Mouse (Mus musculus) embryonic facial prominence, embryonic 12.5 days (tissue): ENCODE measurements at regions not wholly inside any gene's neighbourhood (a gene's known extent, or its start where the extent isn't known, plus 50 kb on each side); places are given as distances from the start of the nearest gene placed in this dataset.

Source experiments
- ATAC-seq: fragments of 200-750 bp; cut with Nextera tagmentation; 2 replicates; pipeline ENCODE4 v1.8.0; 2017; ENCODE audit not compliant: insufficient number of reproducible peaks, insufficient read depth, low FRiP score, low TSS enrichment
- H3K27ac ChIP-seq: fragments of 300-500 bp; sonication (generic); 2 replicates; pipeline ENCODE4 v1.5.1; 2016; ENCODE audit warnings: mild to moderate bottlenecking
- H3K27me3 ChIP-seq: fragments of 300-500 bp; sonication (generic); 2 replicates; pipeline ENCODE4 v1.6.1; 2016; ENCODE audit warnings: mild to moderate bottlenecking, moderate library complexity
- H3K36me3 ChIP-seq: fragments of 300-500 bp; sonication (generic); 2 replicates; pipeline ENCODE4 v1.6.1; 2016; ENCODE audit warnings: mild to moderate bottlenecking
- H3K4me1 ChIP-seq: fragments of 300-500 bp; sonication (generic); 2 replicates; pipeline ENCODE4 v1.6.1; 2016
- H3K4me2 ChIP-seq: fragments of 300-500 bp; sonication (generic); replicated peaks from 2 replicates; pipeline ENCODE4 v1.6.1; 2016; ENCODE audit warnings: mild to moderate bottlenecking, moderate library complexity
- H3K4me3 ChIP-seq: fragments of 300-500 bp; sonication (generic); 2 replicates; pipeline ENCODE4 v1.5.1; 2016; ENCODE audit warnings: mild to moderate bottlenecking
- H3K9ac ChIP-seq: fragments of 300-500 bp; sonication (generic); 2 replicates; pipeline ENCODE4 v1.6.1; 2016; ENCODE audit warnings: mild to moderate bottlenecking, moderate library complexity
- H3K9me3 ChIP-seq: fragments of 300-500 bp; sonication (generic); 2 replicates; pipeline ENCODE4 v1.6.1; 2016; ENCODE audit warnings: mild to moderate bottlenecking, moderate library complexity
- WGBS: fragments of 180-500 bp; shearing (Covaris S2); methylation state at CpG from one replicate; pipeline ENCODE4 v1.1.7; 2016; 5-methylcytosine and 5-hydroxymethylcytosine counted together

DNA sequence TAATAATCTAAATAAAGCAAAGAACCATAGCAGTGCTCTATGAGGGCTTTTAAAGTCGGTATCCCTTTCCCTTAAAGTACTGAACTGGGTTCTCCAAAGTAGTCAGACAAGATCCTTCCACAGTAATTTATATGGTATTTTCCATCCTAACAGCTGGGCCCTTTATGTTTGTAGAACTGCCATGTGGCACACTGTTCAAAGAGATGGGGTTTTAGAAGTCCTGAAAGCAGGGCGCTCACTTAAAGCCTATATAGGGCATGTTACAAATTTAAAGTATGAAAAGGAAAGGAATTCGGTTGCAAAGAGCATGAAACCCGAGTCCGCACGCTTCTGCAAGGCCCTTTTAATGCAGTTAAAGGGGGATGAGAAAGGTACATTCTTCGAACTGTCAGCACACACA, 609.7 kb downstream of the Efna5 start:
- Histone ChIP-seq H3K36me3 (no peaks in the 10 kb centered on the region), H3K4me2 (no peak overlapping the region), H3K9ac (no peak overlapping the region), H3K4me3 (no peak overlapping the region), H3K27me3 (no peaks in the 10 kb centered on the region), H3K9me3 (no peaks in the 10 kb centered on the region), H3K4me1 (no peaks in the 10 kb centered on the region), H3K27ac (no peak overlapping the region)
- 26% methylated on average over 7 of the region's 7 CpGs for WGBS
- ATAC-seq = peak; percentile 47; the same call in 1 of the 2 replicates

DNA sequence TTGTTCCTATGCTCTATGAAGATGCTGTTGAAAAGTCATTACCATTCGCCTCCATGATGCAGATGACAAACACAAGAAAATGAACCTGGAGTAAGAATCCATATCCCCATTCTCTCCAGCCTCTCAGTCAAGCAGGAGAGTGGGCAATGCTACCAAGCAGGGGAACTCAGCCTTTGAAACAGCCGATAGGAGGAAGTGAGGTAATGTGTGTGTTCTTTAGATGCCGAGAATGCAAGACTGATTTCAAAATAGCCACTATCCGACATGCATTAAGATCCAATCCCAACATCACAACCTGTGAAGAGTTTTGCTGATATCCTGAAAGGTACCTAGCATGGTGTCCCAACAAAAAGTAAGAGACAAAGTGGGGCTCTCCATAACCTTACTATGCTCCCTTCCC, 611.8 kb downstream of the Efna5 start:
- H3K36me3 ChIP-seq = no peaks in the 10 kb centered on the region
- H3K4me2 ChIP-seq = no peak overlapping the region
- no peak overlapping the region for H3K9ac ChIP-seq
- H3K9me3 ChIP-seq = no peaks in the 10 kb centered on the region
- no peak overlapping the region for H3K27ac ChIP-seq
- WGBS = 90% methylated on average over 4 of the region's 4 CpGs
- no peaks in the 10 kb centered on the region for H3K27me3 ChIP-seq
- H3K4me3 ChIP-seq = no peak overlapping the region
- H3K4me1 ChIP-seq = no peaks in the 10 kb centered on the region
- no peak for ATAC-seq

DNA sequence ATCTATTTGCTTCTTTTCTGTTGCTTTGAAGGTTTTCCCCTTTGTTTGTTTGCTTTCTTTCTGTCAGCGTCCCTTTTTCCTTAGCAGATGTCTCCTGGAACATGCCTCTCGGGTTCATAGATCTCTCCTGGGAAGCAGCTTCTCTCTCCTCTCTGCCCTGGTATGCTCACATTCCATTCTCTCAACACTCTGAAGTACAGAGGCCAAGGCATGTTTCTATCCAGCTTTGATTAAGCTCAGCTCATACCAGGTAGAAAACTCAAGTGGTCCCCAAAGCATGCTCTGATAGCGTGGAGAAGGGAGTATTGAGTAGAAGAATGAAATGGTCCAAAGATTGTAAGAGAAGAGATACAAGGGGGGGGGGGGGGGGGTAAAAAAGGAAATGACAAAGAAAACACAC, 627.7 kb downstream of the Efna5 start:
- H3K27me3 ChIP-seq = no peaks in the 10 kb centered on the region
- no peak overlapping the region for H3K9ac ChIP-seq
- no peaks in the 10 kb centered on the region for H3K4me1 ChIP-seq
- ATAC-seq = no peak
- H3K36me3 ChIP-seq = no peaks in the 10 kb centered on the region
- H3K27ac ChIP-seq = no peak overlapping the region
- 55% methylated on average over 3 of the region's 3 CpGs for WGBS
- no peak overlapping the region for H3K4me3 ChIP-seq
- no peaks in the 10 kb centered on the region for H3K9me3 ChIP-seq
- no peak overlapping the region for H3K4me2 ChIP-seq

DNA sequence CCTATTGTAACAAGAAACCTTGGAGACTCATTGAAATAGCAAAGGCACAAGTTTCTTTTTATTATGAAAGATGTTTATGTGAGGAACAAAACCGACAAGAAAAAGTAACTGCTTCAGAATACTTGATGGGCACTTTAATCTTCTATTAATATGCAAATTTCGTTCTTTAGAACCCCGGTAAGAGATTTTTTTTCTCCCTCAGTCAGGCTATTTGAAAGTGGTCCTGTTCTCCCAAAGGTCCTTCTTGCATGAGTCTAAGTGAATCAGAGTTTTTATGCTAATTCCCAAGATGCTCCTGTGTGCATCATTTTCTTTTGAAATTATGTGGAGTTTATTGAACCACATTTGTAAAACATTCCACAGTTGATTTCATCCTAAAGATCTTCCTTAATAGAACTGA, 633.1 kb downstream of the Efna5 start:
- Histone ChIP-seq H3K27me3 (no peaks in the 10 kb centered on the region), H3K4me3 (no peak overlapping the region), H3K4me1 (no peaks in the 10 kb centered on the region), H3K4me2 (no peak overlapping the region), H3K36me3 (no peaks in the 10 kb centered on the region), H3K27ac (no peak overlapping the region), H3K9me3 (no peaks in the 10 kb centered on the region), H3K9ac (no peak overlapping the region)
- ATAC-seq = no peak
- 34% methylated on average over 3 of the region's 3 CpGs for WGBS

DNA sequence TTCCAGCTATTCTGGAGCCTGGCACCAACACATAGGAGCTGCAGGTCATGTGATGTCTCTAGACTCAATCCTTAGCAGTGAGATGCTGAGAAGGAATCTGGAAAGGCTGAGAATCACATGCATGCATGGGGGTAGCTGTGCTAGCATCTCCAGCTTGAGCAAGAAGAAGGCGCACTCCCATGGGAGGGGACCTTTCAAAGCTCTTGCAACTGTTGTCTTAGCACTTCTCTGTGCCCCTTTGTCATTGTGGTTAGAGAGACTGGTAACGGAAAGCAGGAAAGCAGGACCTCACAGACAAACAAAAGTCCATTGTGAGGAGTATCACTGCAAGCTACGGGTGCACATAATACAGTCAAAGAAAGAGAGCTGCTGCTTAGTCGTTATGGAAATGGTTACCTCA, 634.5 kb downstream of the Efna5 start:
- Histone ChIP-seq H3K4me1 (no peaks in the 10 kb centered on the region), H3K27ac (no peak overlapping the region), H3K9me3 (no peaks in the 10 kb centered on the region), H3K27me3 (no peaks in the 10 kb centered on the region), H3K36me3 (no peaks in the 10 kb centered on the region), H3K9ac (no peak overlapping the region), H3K4me3 (no peak overlapping the region), H3K4me2 (no peak overlapping the region)
- 31% methylated on average over 4 of the region's 4 CpGs for WGBS
- no peak for ATAC-seq

DNA sequence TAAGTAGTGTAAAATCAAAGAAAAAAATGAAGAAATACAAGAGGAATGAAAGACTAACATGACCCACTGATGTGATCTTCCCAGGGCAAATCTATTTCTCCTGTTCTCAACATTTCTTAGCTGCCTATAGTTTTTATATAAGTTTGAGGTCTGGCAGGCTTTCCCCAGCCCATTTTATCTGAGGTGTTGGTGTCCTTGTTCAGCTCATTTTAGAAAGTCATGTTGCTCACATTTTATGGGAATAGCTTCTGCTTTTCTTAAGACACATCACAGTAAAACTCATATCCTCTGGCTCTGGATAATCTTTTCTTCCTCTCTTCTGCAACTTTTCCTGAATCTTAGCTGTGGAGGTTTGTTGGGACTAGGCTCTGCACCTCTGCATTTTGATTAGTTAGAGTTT, 650.2 kb downstream of the Efna5 start:
- H3K4me1 ChIP-seq = no peaks in the 10 kb centered on the region
- no peaks in the 10 kb centered on the region for H3K27me3 ChIP-seq
- no peaks in the 10 kb centered on the region for H3K36me3 ChIP-seq
- H3K9ac ChIP-seq = no peak overlapping the region
- no peak overlapping the region for H3K4me2 ChIP-seq
- no peak overlapping the region for H3K4me3 ChIP-seq
- no peak overlapping the region for H3K27ac ChIP-seq
- no peak for ATAC-seq
- no peaks in the 10 kb centered on the region for H3K9me3 ChIP-seq

DNA sequence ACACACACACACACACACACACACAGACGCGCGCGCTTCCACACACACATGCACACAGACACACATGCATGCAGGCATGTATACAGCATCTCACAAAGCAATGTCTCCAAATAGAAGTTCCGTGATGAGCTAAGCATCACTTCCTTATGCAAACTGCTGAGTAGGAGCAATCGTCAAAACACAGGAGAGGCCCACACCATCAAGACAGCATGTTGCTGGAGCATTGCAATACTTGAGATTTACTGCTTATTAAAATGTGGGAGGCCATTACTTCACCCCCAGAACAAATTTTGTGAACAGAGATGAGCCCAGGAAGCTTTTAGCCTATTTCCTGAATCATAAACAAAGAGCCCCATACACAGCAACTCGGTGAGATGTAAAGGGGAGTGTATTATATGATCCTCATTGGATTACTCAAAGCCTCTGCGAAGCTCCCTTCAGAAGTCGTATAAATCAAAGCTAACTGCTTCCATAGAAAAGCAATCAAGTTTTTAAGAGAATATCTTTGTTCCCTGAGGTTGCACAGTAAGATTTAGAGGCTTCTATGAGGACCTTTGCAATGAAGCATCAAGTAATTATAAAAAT, 670.6 kb downstream of the Efna5 start:
- Histone ChIP-seq H3K4me1 (no peaks in the 10 kb centered on the region), H3K9me3 (no peaks in the 10 kb centered on the region), H3K36me3 (no peaks in the 10 kb centered on the region), H3K27me3 (no peaks in the 10 kb centered on the region), H3K4me2 (no peak overlapping the region), H3K27ac (no peak overlapping the region), H3K9ac (no peak overlapping the region), H3K4me3 (no peak overlapping the region)
- 79% methylated on average over 9 of the region's 9 CpGs for WGBS
- no peak for ATAC-seq

DNA sequence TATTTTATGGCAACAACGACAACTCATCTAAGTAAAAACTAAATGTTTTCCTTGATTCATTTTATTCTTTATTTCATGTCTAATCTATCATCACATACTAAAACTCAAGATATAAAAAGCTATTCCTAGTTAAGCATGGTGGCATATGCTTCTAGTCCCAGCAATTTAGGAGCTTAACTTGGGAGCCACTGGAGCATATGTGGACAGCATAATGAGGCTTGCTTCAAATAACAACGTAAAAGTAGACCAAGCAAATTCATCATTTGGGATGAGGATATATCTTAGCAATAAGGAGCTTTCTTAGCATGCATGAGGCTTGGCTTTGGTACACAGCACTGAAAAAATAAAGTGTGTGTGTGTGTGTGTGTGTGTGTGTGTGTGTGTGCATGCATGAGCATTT, 678.5 kb downstream of the Efna5 start:
- H3K4me1 ChIP-seq = no peaks in the 10 kb centered on the region
- 90% methylated on average over 2 of the region's 2 CpGs for WGBS
- ATAC-seq = no peak
- H3K9ac ChIP-seq = no peak overlapping the region
- no peak overlapping the region for H3K4me3 ChIP-seq
- no peak overlapping the region for H3K27ac ChIP-seq
- no peaks in the 10 kb centered on the region for H3K9me3 ChIP-seq
- no peak overlapping the region for H3K4me2 ChIP-seq
- H3K36me3 ChIP-seq = no peaks in the 10 kb centered on the region
- no peaks in the 10 kb centered on the region for H3K27me3 ChIP-seq

DNA sequence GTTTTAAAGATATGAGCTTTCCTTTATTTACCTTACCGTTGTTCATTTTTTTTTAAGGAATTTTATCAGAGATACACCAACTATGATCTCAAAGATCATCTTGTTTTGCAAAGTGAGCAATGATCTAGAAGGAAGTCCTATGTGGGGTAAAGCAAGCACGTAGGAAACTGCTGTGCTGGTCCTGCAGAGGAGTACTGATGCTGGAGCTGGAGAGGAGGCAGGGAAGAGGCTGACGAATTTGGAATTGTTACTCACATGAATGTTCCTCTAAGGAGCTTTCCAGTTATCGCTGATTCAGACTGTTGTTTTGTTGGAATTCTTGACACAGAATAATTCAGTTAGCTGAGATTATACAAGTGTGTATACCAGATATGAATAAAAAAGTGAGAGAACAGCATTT, 680.6 kb downstream of the Efna5 start:
- no peak for ATAC-seq
- Histone ChIP-seq H3K27ac (no peak overlapping the region), H3K4me3 (no peak overlapping the region), H3K9ac (no peak overlapping the region), H3K4me1 (no peaks in the 10 kb centered on the region), H3K27me3 (no peaks in the 10 kb centered on the region), H3K9me3 (no peaks in the 10 kb centered on the region), H3K36me3 (no peaks in the 10 kb centered on the region), H3K4me2 (no peak overlapping the region)
- 85% methylated on average over 4 of the region's 4 CpGs for WGBS

DNA sequence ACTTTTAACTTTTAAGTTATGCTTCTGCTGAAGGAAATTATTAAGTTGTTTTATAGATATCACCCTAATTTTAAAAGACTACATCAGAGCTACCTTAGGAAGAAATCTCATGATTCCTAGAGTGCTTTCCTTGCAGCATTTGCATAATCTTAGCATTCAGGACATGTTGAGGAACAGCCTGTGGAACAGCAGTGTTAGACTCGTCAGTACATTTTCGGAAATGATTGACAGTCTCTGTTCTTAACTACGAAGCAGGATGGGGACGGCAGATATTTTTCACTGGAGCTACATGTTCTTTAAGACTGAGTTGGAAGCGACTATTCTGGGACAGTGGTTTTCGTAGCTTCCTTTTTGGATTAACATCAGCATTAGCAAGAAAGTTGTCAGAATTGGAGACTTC, 681.6 kb downstream of the Efna5 start:
- Histone ChIP-seq H3K36me3 (no peaks in the 10 kb centered on the region), H3K9me3 (no peaks in the 10 kb centered on the region), H3K4me1 (no peaks in the 10 kb centered on the region), H3K9ac (no peak overlapping the region), H3K27ac (no peak overlapping the region), H3K27me3 (no peaks in the 10 kb centered on the region), H3K4me2 (no peak overlapping the region), H3K4me3 (no peak overlapping the region)
- 83% methylated on average over 6 of the region's 6 CpGs for WGBS
- no peak for ATAC-seq

DNA sequence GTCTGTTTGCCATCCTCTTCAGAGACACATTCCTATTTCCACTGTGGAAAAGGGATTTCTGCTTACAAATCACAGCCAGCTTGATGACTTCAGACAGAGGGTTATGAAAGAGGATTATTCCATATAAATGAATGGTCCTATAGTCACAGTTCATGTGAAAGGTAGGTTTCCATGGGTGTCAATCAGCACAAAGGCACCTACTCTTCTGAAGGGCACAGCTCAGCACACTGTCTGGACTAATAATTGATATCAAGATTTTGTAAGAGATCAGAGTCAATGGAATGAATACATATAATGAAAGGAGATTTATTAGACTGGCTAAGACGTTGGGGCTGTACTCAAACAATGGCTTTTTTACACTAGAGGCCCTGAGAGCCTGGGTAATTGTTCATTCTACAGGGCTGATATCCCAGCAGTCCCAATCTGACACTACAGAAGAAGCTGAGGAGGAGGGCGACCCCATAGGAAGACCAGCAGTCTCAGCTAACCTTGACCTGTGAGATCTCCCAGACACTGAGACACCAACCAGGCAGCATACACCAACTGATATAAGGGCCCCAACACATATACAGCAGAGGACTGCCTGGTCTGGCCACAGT, 702.4 kb downstream of the Efna5 start:
- 72% methylated on average over 2 of the region's 2 CpGs for WGBS
- Histone ChIP-seq H3K36me3 (no peaks in the 10 kb centered on the region), H3K4me2 (no peak overlapping the region), H3K9me3 (no peaks in the 10 kb centered on the region), H3K9ac (no peak overlapping the region), H3K27ac (no peak overlapping the region), H3K4me1 (no peaks in the 10 kb centered on the region), H3K4me3 (no peak overlapping the region), H3K27me3 (no peaks in the 10 kb centered on the region)
- no peak for ATAC-seq

DNA sequence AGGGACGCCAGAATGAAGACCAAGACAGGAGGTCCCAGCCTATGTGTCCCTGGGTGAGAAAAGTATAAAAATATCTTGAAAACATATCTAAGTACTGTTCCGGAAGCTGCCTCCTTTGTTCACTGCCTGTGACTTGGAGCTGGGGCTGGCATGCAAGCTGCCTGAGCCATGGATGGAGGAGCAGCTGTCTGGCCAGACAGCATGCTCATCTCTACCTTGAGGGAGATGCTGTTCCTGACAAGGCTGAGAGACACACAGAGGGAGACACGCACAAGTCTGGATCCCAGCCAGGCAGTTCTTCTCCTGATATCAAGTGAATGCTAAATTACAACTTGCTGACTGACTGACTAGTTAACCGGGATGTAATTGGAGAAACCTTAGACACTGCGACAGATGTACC, 704.8 kb downstream of the Efna5 start:
- Histone ChIP-seq H3K27me3 (no peaks in the 10 kb centered on the region), H3K4me1 (no peaks in the 10 kb centered on the region), H3K36me3 (no peaks in the 10 kb centered on the region), H3K9me3 (no peaks in the 10 kb centered on the region), H3K27ac (no peak overlapping the region), H3K9ac (no peak overlapping the region), H3K4me2 (no peak overlapping the region), H3K4me3 (no peak overlapping the region)
- ATAC-seq = no peak
- 68% methylated on average over 5 of the region's 5 CpGs for WGBS

DNA sequence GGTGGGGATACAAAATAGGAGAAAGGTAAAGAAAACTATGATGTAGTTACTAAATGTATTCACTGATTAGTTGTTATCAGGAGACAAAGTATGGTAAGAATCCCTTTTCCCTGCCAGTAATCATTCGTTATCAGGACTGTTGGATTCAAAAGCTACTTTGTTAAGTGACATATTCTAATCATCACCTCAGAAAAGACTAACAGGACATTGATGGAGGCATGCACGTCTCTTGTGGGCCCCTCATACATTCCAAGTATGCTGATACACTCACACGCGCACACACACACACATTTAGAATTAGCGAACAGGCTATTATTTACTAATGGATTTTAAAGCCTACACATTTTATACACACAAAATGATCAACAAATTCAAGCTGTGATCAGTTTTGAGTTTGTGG, 708.8 kb downstream of the Efna5 start:
- H3K27me3 ChIP-seq = no peaks in the 10 kb centered on the region
- H3K36me3 ChIP-seq = no peaks in the 10 kb centered on the region
- no peak overlapping the region for H3K27ac ChIP-seq
- no peaks in the 10 kb centered on the region for H3K4me1 ChIP-seq
- H3K4me2 ChIP-seq = no peak overlapping the region
- H3K9ac ChIP-seq = no peak overlapping the region
- H3K9me3 ChIP-seq = no peaks in the 10 kb centered on the region
- 88% methylated on average over 5 of the region's 5 CpGs for WGBS
- no peak for ATAC-seq
- no peak overlapping the region for H3K4me3 ChIP-seq
